Mouse (Mus musculus) MEL (cell line): ENCODE results near the gene Sox30. TPM values are rescaled to one million over a fixed set of nuclear protein-coding genes. Genes with fewer than 3 reads are reported as not detected.

Experiments used
- DNase-seq: peaks from one replicate; pipeline ENCODE4 v3.0.0; 2011; ENCODE audit warnings: low read depth, low spot score
- H3K27ac ChIP-seq: 2 replicates; pipeline ENCODE4 v1.5.1; 2012; ENCODE audit warnings: low read depth, mild to moderate bottlenecking, control low read depth, low read length, moderate library complexity; ENCODE audit not compliant: control insufficient read depth
- H3K27me3 ChIP-seq, 2 experiments: fragments of 150-350 bp in 1 of 2; sonication (generic) in 1 of 2; 2 replicates each; pipeline ENCODE4 v1.6.1; 2012; ENCODE audit warnings: low read length in 2 of 2, mild to moderate bottlenecking in 2 of 2, improper control_type of control experiment in 1 of 2, moderate library complexity in 1 of 2; ENCODE audit not compliant: insufficient read depth in 2 of 2, control insufficient read depth in 1 of 2
- H3K36me3 ChIP-seq, 2 experiments: 2 replicates each; pipeline ENCODE4 v1.6.1; 2012 to 2014; ENCODE audit warnings: low read length in 2 of 2, improper control_type of control experiment in 1 of 2, inconsistent platforms in 1 of 2, mild to moderate bottlenecking in 1 of 2; ENCODE audit not compliant: insufficient read depth in 2 of 2, control insufficient read depth in 1 of 2
- H3K4me1 ChIP-seq, 2 experiments: fragments of 150-350 bp in 1 of 2; sonication (generic) in 1 of 2; 2 replicates each; pipeline ENCODE4 v1.6.1; 2012; ENCODE audit warnings: low read length in 2 of 2, improper control_type of control experiment in 1 of 2, mild to moderate bottlenecking in 1 of 2; ENCODE audit not compliant: insufficient read depth in 2 of 2, control insufficient read depth in 1 of 2
- H3K4me3 ChIP-seq, 2 experiments: fragments of 150-350 bp in 1 of 2; sonication (generic) in 1 of 2; 2 replicates each; pipeline ENCODE4 v1.5.1; 2012; ENCODE audit warnings: low read depth in 2 of 2, low read length in 2 of 2, mild to moderate bottlenecking in 2 of 2, moderate library complexity in 2 of 2, control low read depth in 1 of 2, improper control_type of control experiment in 1 of 2; ENCODE audit not compliant: control insufficient read depth in 1 of 2, insufficient read depth in 1 of 2
- H3K79me2 ChIP-seq: 2 replicates; pipeline ENCODE4 v1.6.1; 2012; ENCODE audit warnings: mild to moderate bottlenecking, low read length, moderate library complexity; ENCODE audit not compliant: control insufficient read depth, poor library complexity, insufficient read depth
- H3K9ac ChIP-seq: 2 replicates; pipeline ENCODE4 v1.6.1; 2012; ENCODE audit warnings: low read depth, mild to moderate bottlenecking, control low read depth, low read length, moderate library complexity; ENCODE audit not compliant: control insufficient read depth, poor library complexity, severe bottlenecking
- H3K9me3 ChIP-seq: fragments of 150-350 bp; sonication (generic); replicated peaks from 2 replicates; pipeline ENCODE4 v1.6.1; 2012; ENCODE audit warnings: mild to moderate bottlenecking, low read length, improper control_type of control experiment, moderate library complexity; ENCODE audit not compliant: insufficient read depth
- BHLHE40 ChIP-seq: IDR thresholded peaks from 2 replicates; pipeline ENCODE4 v1.6.1; 2012; ENCODE audit warnings: low read depth, mild to moderate bottlenecking, inconsistent platforms, low read length, improper control_type of control experiment, borderline replicate concordance
- CHD1 ChIP-seq: IDR thresholded peaks from 2 replicates; pipeline ENCODE4 v1.6.1; 2012; ENCODE audit warnings: low read depth, mild to moderate bottlenecking, inconsistent platforms, low read length, improper control_type of control experiment
- CHD2 ChIP-seq: IDR thresholded peaks from 2 replicates; pipeline ENCODE4 v1.6.1; 2011; ENCODE audit warnings: low read length, improper control_type of control experiment
- E2F4 ChIP-seq: IDR thresholded peaks from 2 replicates; pipeline ENCODE4 v1.6.1; 2011; ENCODE audit warnings: low read depth, low read length, improper control_type of control experiment, borderline replicate concordance
- EP300 ChIP-seq, 2 experiments: IDR thresholded peaks; 2 replicates each; pipeline ENCODE4 v1.6.1; 2011; ENCODE audit warnings: improper control_type of control experiment in 2 of 2, low read length in 2 of 2, low read depth in 1 of 2, mild to moderate bottlenecking in 1 of 2
- ETS1 ChIP-seq: IDR thresholded peaks from 2 replicates; pipeline ENCODE4 v1.6.1; 2012; ENCODE audit warnings: low read depth, mild to moderate bottlenecking, inconsistent platforms, low read length, improper control_type of control experiment, moderate library complexity
- GABPA ChIP-seq: IDR thresholded peaks from 2 replicates; pipeline ENCODE4 v1.6.1; 2012; ENCODE audit warnings: low read depth, mild to moderate bottlenecking, inconsistent platforms, low read length, improper control_type of control experiment, moderate library complexity
- GATA1 ChIP-seq: IDR thresholded peaks from 2 replicates; pipeline ENCODE4 v1.6.1; 2011; ENCODE audit warnings: low read depth, low read length, improper control_type of control experiment
- JUND ChIP-seq: IDR thresholded peaks from 2 replicates; pipeline ENCODE4 v1.6.1; 2011; ENCODE audit warnings: low read depth, mild to moderate bottlenecking, improper control_type of control experiment, low read length
- KAT2A ChIP-seq: conservative IDR thresholded peaks from 2 replicates; pipeline ENCODE4 v1.6.1; 2012; ENCODE audit warnings: low read depth, low read length, improper control_type of control experiment, inconsistent platforms
- MAZ ChIP-seq: IDR thresholded peaks from 2 replicates; pipeline ENCODE4 v1.6.1; 2012; ENCODE audit warnings: low read depth, mild to moderate bottlenecking, inconsistent platforms, low read length, improper control_type of control experiment
- MEF2A ChIP-seq: IDR thresholded peaks from 2 replicates; pipeline ENCODE4 v1.6.1; 2014; ENCODE audit warnings: low read depth, mild to moderate bottlenecking, inconsistent platforms, low read length, improper control_type of control experiment; ENCODE audit not compliant: poor library complexity, insufficient replicate concordance, severe bottlenecking; ENCODE audit errors: extremely low read depth
- MYC ChIP-seq: IDR thresholded peaks from 2 replicates; pipeline ENCODE4 v1.6.1; 2011; ENCODE audit warnings: low read depth, mild to moderate bottlenecking, low read length, improper control_type of control experiment, moderate library complexity
- NELFE ChIP-seq: IDR thresholded peaks from 2 replicates; pipeline ENCODE4 v1.6.1; 2011; ENCODE audit warnings: low read depth, low read length, improper control_type of control experiment
- NRF1 ChIP-seq: IDR thresholded peaks from 2 replicates; pipeline ENCODE4 v1.6.1; 2014; ENCODE audit warnings: low read depth, mild to moderate bottlenecking, inconsistent platforms, low read length, improper control_type of control experiment, moderate library complexity; ENCODE audit not compliant: poor library complexity, insufficient read depth, severe bottlenecking
- POLR2A ChIP-seq, 2 experiments: IDR thresholded peaks; 2 replicates each; pipeline ENCODE4 v1.6.1; 2011 to 2012; ENCODE audit warnings: low read length in 2 of 2, mild to moderate bottlenecking in 2 of 2, control low read depth in 1 of 2, improper control_type of control experiment in 1 of 2, low read depth in 1 of 2, moderate library complexity in 1 of 2; ENCODE audit not compliant: control insufficient read depth in 1 of 2, insufficient read depth in 1 of 2, poor library complexity in 1 of 2
- POLR2AphosphoS2 ChIP-seq: IDR thresholded peaks from 2 replicates; pipeline ENCODE4 v1.6.1; 2011; ENCODE audit warnings: low read length, improper control_type of control experiment
- POLR2AphosphoS5 ChIP-seq: IDR thresholded peaks from 2 replicates; pipeline ENCODE4 v1.6.1; 2012; ENCODE audit warnings: low read depth, borderline replicate concordance, mild to moderate bottlenecking, inconsistent platforms, low read length, moderate library complexity, mixed read lengths
- RAD21 ChIP-seq: IDR thresholded peaks from 2 replicates; pipeline ENCODE4 v1.6.1; 2011; ENCODE audit warnings: mild to moderate bottlenecking, low read depth, low read length, improper control_type of control experiment
- SMC3 ChIP-seq: IDR thresholded peaks from 2 replicates; pipeline ENCODE4 v1.6.1; 2011; ENCODE audit warnings: low read depth, low read length, improper control_type of control experiment
- TAL1 ChIP-seq: IDR thresholded peaks from 2 replicates; pipeline ENCODE4 v1.6.1; 2012; ENCODE audit warnings: mild to moderate bottlenecking, inconsistent platforms, low read length, moderate library complexity, mixed read lengths
- TBP ChIP-seq: IDR thresholded peaks from 2 replicates; pipeline ENCODE4 v1.8.0; 2011; ENCODE audit warnings: low read depth, low read length, improper control_type of control experiment
- TCF12 ChIP-seq: IDR thresholded peaks from 2 replicates; pipeline ENCODE4 v1.6.1; 2014; ENCODE audit warnings: low read depth, mild to moderate bottlenecking, inconsistent platforms, low read length, improper control_type of control experiment, moderate library complexity
- UBTF ChIP-seq: IDR thresholded peaks from 2 replicates; pipeline ENCODE4 v1.6.1; 2012; ENCODE audit warnings: low read depth, mild to moderate bottlenecking, inconsistent platforms, low read length, improper control_type of control experiment, moderate library complexity, borderline replicate concordance; ENCODE audit not compliant: insufficient read depth
- USF1 ChIP-seq: IDR thresholded peaks from 2 replicates; pipeline ENCODE4 v1.6.1; 2014; ENCODE audit warnings: low read depth, mild to moderate bottlenecking, inconsistent platforms, low read length, improper control_type of control experiment, moderate library complexity
- USF2 ChIP-seq, 2 experiments: IDR thresholded peaks; 2 replicates each; pipeline ENCODE4 v1.6.1; 2011 to 2012; ENCODE audit warnings: improper control_type of control experiment in 2 of 2, low read length in 2 of 2, borderline replicate concordance in 1 of 2, inconsistent platforms in 1 of 2, low read depth in 1 of 2, mild to moderate bottlenecking in 1 of 2; ENCODE audit not compliant: insufficient read depth in 1 of 2
- ZC3H11A ChIP-seq: IDR thresholded peaks from 2 replicates; pipeline ENCODE4 v1.6.1; 2012; ENCODE audit warnings: low read depth, mild to moderate bottlenecking, inconsistent platforms, low read length, improper control_type of control experiment
- ZNF384 ChIP-seq: IDR thresholded peaks from 2 replicates; pipeline ENCODE4 v1.6.1; 2012; ENCODE audit warnings: low read depth, mild to moderate bottlenecking, inconsistent platforms, low read length, improper control_type of control experiment
- polyA plus RNA-seq, 2 experiments: library from polyadenylated mRNA; stranded (reverse) in 1 of 2; unstranded in 1 of 2; fragments of >175 nt in 1 of 2; fragments of >200 nt in 1 of 2; gene quantifications; 2 replicates each; pipeline versions ENCODE4 v1.2.1 to v1.2.4; 2012; ENCODE audit warnings: low replicate concordance in 2 of 2, low read depth in 1 of 2; ENCODE audit not compliant: insufficient read length in 2 of 2, insufficient read depth in 1 of 2, missing spikeins in 1 of 2
- total RNA-seq: library from RNA; depleted of rRNA; stranded (reverse); fragments of 300-350 nt; gene quantifications from 2 replicates; pipeline ENCODE4 v1.2.3, GENCODE M21; 2012

Gene Sox30
- total and polyA plus RNA-seq, 3 experiments = not detected

GRCm38 (mm10) chr11:45976061-45976460, 4.0 kb upstream of the Sox30 start (continued):
- TF ChIP-seq ZNF384 (no peak), SMC3 (no peak), GABPA (no peak), TAL1 (no peak), E2F4 (no peak)

GRCm38 (mm10) chr11:45980893-45981253, 763 bp downstream of the Sox30 start:
- Histone ChIP-seq H3K9ac (no peak overlapping the region), H3K36me3 (no peaks in the 10 kb centered on the region), H3K27ac (no peak overlapping the region), H3K4me1 (no peaks in the 10 kb centered on the region), H3K9me3 (no peaks in the 10 kb centered on the region), H3K4me3 (no peak overlapping the region), H3K79me2 (no peaks in the 10 kb centered on the region), H3K27me3 (peaks cover 5 to 7% of the 10 kb centered on the region in 2 experiments; a peak in 3 of 4 replicates)
- no peak for TF ChIP-seq ETS1
- TF ChIP-seq GABPA = no peak
- no peak for TF ChIP-seq KAT2A
- TF ChIP-seq POLR2AphosphoS2 = no peak
- TF ChIP-seq USF1 = no peak
- TF ChIP-seq CHD2 = no peak
- TF ChIP-seq BHLHE40 = no peak
- TF ChIP-seq ZC3H11A = no peak
- no peak for TF ChIP-seq NRF1
- TF ChIP-seq EP300 (IDR thresholded peaks at IDR 0.05; ENCODE audit: low read depth in 1 of 2, low read length in 2 of 2) = no peak
- no peak for TF ChIP-seq GATA1
- TF ChIP-seq MYC = no peak
- no peak for TF ChIP-seq TAL1
- no peak for TF ChIP-seq NELFE
- TF ChIP-seq SMC3 = no peak
- TF ChIP-seq MEF2A = no peak
- no peak for TF ChIP-seq UBTF
- DNase-seq = no peak

- DNase-seq = no peak
- Histone ChIP-seq H3K36me3 (no peaks in the 10 kb centered on the region), H3K9ac (no peak overlapping the region), H3K27me3 (peaks cover 0 to 3% of the 10 kb centered on the region in 2 experiments; a peak in 3 of 4 replicates), H3K27ac (no peak overlapping the region), H3K4me1 (no peaks in the 10 kb centered on the region), H3K4me3 (no peak overlapping the region), H3K79me2 (no peaks in the 10 kb centered on the region), H3K9me3 (no peaks in the 10 kb centered on the region)
- no peak for TF ChIP-seq POLR2AphosphoS2
- TF ChIP-seq TBP = no peak
- TF ChIP-seq MAZ = no peak
- no peak for TF ChIP-seq BHLHE40
- no peak for TF ChIP-seq SMC3
- TF ChIP-seq CHD2 = no peak
- TF ChIP-seq POLR2A (IDR thresholded peaks at IDR 0.05; ENCODE audit: control insufficient read depth in 1 of 2, insufficient read depth in 1 of 2, low read depth in 1 of 2, low read length in 2 of 2, poor library complexity in 1 of 2) = no peak
- TF ChIP-seq NRF1 = no peak
- TF ChIP-seq TCF12 = no peak
- no peak for TF ChIP-seq JUND
- no peak for TF ChIP-seq USF2 (IDR thresholded peaks at IDR 0.05; ENCODE audit: borderline replicate concordance in 1 of 2, insufficient read depth in 1 of 2, low read depth in 1 of 2, low read length in 2 of 2)
- no peak for TF ChIP-seq CHD1
- no peak for TF ChIP-seq RAD21
- no peak for TF ChIP-seq POLR2AphosphoS5
- TF ChIP-seq MYC = no peak
- TF ChIP-seq MEF2A = no peak
- TF ChIP-seq UBTF = no peak
- no peak for TF ChIP-seq E2F4
Observed at GRCm38 (mm10) chr11:45991604-45992003, 11.5 kb downstream of the Sox30 start.
